Mouse (Mus musculus): ENCODE measurements around the gene Cacul1. TPM values are rescaled to one million over a fixed set of nuclear protein-coding genes. Genes with fewer than 3 reads are reported as not detected.
A peak's percentile ranks its signal among the peaks of the same experiment; 100 is the strongest.
"Not testable (repeated sequence)": the region's sequence is repeated elsewhere in the genome, so short reads cannot be mapped to it uniquely, and the experiment has no call there.

The Cacul1 gene
- 40.7 and 49.5 TPM in 2 replicates for total RNA-seq (2021)
- long read RNA-seq, full-length matches to known transcripts = 12 of 25 reads
- long read RNA-seq, partial matches to known transcripts = 2 of 25 reads
- long read RNA-seq, other reads (novel, unspliced or antisense) = 11 of 25 reads

DNA sequence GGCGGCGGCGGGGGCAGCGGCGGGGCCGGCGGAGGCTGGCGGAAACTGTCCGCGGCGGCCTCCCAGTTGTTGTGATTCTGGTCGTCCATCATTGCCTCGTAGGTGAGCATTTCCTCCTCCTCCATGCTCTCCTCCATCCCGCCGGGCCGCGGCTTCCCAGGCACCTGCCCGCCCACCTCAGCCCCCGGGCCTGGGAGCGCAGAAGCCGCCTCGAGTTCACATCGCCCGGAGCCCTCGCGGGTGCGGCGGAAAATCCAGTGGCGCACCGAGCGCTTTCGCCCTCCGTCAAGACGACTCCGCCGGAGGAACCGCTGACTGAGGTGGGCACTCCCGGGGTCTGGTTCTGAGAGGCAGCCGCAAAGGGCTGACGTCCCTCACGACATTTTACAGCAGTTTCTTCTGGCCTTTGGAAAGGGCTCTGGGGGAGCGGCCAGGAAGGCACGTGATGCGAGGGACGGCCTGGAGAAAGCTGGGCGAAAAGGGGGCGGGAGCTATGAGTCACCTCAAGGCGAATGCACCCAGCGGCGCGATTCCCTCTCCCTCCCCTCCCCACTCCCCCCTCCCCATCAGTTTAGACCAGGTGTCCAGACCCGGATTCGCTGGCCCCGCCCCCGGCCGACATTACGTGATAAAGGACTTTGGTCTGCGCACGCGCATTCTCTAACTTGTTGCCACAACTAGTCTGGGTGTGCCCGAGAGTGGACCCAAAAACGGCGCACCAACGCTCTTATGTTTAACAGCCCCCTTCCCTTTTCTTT, at the start of gene Cacul1:
TSS of gene Cacul1 (minus strand) at position 444 of the 758 bp plus-strand sequence.
- DNase-seq = peak; percentile 97

- DNase-seq = no peak
Measured at GRCm38 (mm10) chr19:60619420-60619819, 38.6 kb upstream of the Cacul1 start.

DNA sequence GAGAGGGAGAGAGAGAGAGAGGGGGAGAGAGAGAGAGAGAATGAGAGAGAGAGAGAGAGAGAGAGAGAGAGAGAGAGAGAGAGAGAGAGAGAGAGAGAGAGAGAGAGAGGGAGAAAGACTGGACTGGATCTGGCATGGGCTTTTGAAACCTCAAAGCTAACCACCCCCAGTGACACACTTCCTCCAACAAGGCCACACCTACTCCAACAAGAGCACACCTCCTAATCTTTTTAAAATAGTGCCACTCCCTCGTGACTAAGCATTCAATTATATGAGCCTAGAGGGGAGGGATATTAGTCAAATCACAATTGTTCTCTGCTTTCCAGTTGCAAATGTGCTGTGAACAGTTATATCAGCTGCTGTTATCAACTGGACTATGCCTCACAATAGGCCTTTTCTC, 36.2 kb upstream of the Cacul1 start:
- DNase-seq = no peak

DNA sequence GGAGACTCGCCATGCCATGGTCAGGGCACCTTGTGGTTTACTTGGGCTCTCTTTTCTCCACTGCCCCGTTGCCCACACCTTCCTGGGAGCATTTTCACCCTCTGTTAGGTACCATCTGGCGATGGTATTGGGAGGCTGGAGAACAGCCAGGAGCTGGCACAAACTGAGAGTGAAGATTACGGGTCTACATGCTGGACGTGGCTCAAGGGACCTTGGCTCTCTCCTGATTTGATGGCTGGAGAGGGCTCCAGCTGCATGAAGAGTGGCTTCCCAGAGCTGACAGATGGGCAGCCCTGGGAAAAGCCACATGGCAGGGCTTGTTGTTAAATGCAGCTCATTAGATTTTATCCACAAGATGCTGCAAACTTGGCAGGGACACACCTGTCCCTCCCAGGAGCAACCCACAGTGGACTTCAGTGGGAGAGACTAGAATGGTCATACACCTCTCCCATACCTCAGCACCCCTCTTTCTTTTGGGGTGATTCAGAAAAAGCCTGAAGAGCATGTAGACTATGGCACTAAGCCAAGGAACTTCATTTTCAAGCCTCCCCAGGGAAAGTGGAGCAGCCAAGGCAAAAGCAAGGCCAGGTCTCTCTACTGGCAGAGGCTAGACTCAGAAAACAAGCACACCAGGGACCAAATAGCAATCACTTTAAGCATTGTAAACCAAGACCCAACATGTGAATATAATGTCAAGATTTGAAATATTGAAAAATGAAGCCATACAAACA, 34.8 kb upstream of the Cacul1 start:
- peak; percentile 21 for DNase-seq

GRCm38 (mm10) chr19:60611525-60612215, 30.8 kb upstream of the Cacul1 start:
- peak; percentile 16 for DNase-seq

DNA sequence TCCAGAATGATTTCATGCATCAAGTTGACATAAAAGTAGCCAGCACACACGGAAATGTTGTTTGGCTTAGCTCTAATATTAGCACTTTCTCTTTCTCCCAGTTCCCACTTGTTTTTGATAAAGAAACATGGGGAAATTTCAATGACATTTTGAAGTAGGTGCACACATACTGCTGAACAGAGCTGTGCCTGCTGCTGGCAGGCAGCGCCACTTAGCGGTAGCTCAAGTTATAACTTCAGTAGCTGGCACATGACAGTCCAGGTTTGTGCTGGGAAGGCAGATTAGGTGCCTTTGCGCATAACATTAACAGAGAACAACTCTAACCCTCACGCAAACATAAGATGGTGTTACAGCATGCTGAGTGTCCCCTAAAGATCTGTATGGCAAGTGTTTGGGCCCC, 27.9 kb upstream of the Cacul1 start:
- peak; percentile 24 for DNase-seq

- DNase-seq = no peak
Measured at GRCm38 (mm10) chr19:60603586-60603985, 22.8 kb upstream of the Cacul1 start.

GRCm38 (mm10) chr19:60602066-60602465, 21.2 kb upstream of the Cacul1 start:
- not testable (repeated sequence) for DNase-seq

DNA sequence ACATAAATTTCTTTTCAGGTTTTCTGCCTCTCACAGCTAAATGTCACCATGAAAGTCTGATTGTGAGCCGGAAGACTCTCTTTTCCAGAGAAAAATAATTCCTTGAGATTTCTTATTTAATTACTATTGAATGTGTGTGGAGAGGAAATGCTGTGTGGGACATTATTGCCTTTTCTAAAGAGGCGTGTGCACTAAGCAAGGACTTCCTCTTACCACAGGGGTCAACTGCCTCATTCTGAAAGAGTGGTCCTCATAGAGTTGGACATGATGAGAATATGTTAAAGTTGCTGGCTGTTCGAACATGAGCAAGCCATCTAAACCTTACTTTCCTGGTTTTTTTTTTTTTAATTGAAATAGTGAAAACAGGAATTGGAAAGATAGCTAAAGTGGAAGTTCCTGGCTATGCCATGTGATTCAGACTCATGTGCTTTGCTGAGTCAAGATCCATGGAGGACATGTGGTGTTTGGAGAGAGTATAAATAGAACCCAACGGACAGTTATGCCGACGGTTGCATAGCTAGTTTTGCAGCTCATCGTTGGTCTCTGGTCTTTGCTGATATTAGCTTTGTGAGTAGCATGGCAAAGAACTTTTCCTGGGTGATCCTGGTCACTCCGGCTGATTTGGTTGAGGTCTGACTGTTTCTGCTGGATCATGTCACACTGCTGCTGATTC, 17.3 kb upstream of the Cacul1 start:
- DNase-seq = no peak

GRCm38 (mm10) chr19:60589646-60590045, 8.8 kb upstream of the Cacul1 start:
- DNase-seq = no peak

- no peak for DNase-seq
Measured at GRCm38 (mm10) chr19:60586652-60587051, 5.8 kb upstream of the Cacul1 start.

- DNase-seq = no peak
Measured at GRCm38 (mm10) chr19:60583201-60583600, 2.4 kb upstream of the Cacul1 start.

DNA sequence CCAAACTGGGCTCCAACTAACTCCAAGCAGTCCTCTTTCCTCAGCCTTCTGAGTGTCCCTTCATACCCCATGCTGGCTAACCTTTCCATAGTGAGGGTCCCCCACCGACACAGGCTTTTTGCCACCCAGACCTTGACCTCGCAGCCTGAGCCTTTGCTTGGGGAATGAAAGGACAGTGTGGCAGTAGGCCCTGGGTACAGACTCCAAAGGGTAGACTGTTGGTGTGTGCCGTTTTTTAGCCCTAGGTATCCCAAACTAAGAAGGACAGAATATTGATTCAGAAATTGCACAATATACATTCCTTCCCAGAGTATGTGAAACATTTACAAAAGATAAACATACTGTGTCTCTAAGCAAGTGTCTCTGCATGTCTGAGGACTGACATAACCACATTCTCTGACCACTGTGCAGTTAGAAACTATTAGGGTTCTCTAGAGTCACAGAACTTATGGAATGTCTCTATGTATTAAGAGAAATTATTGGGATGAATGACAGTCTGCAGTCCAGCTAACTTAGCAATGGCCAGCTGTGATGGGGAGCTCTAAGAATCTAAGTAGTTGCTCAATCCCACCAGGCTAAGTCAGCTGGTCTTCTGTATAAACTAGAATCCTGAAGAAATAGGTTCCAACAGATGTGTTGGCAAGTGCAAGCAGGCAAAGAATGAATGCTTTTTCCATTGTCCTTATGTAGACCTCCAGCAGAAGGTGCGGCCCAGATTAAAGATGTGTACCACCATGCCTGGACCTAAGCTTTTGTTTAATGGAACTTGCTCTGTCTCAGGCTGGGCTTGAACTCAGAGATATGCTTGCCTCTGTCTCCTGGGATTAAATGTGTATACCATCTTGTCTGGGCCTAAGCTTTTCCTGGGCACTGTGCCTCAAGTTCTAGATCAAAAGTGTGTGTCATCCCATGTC, 809 bp upstream of the Cacul1 start:
- no peak for DNase-seq

GRCm38 (mm10) chr19:60579771-60580581, 849 bp downstream of the Cacul1 start:
- peak; percentile 40 for DNase-seq

GRCm38 (mm10) chr19:60576741-60577140, 4.1 kb downstream of the Cacul1 start:
- DNase-seq = no peak

DNA sequence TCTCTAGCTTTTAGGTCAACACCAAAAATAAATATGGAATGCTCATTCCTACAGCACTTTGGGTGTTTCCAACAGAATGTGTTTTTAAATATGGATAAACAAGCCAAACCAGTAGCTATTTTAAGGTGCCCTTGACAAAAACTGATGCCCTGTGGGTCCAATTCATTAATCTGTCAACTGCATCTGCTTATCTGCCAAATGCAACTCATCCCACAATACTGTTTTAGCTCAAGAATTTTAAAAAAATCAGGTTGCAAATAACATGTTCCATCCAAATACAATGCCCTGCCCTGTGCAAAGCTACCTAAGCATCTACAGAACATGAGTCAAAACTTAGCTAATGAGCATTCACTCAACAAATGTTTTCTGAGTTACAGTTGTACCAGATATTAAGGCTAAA, 20.3 kb downstream of the Cacul1 start:
- DNase-seq = no peak

GRCm38 (mm10) chr19:60554866-60555438, 25.9 kb downstream of the Cacul1 start:
- DNase-seq = no peak

- DNase-seq = peak; percentile 51
Measured at GRCm38 (mm10) chr19:60553501-60553900, 27.3 kb downstream of the Cacul1 start.

GRCm38 (mm10) chr19:60543302-60543701, 37.5 kb downstream of the Cacul1 start:
- DNase-seq = no peak

- no peak for DNase-seq
Measured at GRCm38 (mm10) chr19:60531897-60532296, 48.9 kb downstream of the Cacul1 start.

All from adrenal gland, postnatal 25 days (tissue).